Mouse (Mus musculus) cerebellum, adult 2 months (tissue): ENCODE measurements around the gene H60b. TPM values are rescaled to one million over a fixed set of nuclear protein-coding genes. Genes with fewer than 3 reads are reported as not detected.

ENCODE experiments used
- DNase-seq, 2 experiments: peaks; one replicate each; pipeline ENCODE4 v3.0.0; 2021
- H3K27ac ChIP-seq: fragments of 200-500 bp; 2 replicates; pipeline ENCODE4 v1.5.1; 2012; ENCODE audit warnings: low read length, control low read depth, inconsistent platforms; ENCODE audit not compliant: insufficient read depth
- H3K27me3 ChIP-seq: fragments of 200-500 bp; 2 replicates; pipeline ENCODE4 v1.6.1; 2012; ENCODE audit warnings: inconsistent platforms, mild to moderate bottlenecking, low read length, moderate library complexity; ENCODE audit not compliant: control insufficient read depth, insufficient read depth
- H3K4me1 ChIP-seq: fragments of 200-500 bp; 2 replicates; pipeline ENCODE4 v1.6.1; 2011; ENCODE audit warnings: low read length; ENCODE audit not compliant: control insufficient read depth, insufficient read depth
- H3K4me3 ChIP-seq: fragments of 200-500 bp; replicated peaks from 2 replicates; pipeline ENCODE3; 2011; ENCODE audit warnings: mild to moderate bottlenecking, low read depth, low read length, control low read depth; ENCODE audit not compliant: insufficient read depth
- CTCF ChIP-seq: fragments of 200-500 bp; IDR thresholded peaks from 2 replicates; pipeline ENCODE4 v1.5.1; 2011; ENCODE audit warnings: low read depth, mild to moderate bottlenecking, control low read depth, low read length, moderate library complexity, borderline replicate concordance; ENCODE audit not compliant: insufficient read depth
- POLR2A ChIP-seq: fragments of 200-500 bp; IDR thresholded peaks from 2 replicates; pipeline ENCODE4 v1.6.1; 2011; ENCODE audit warnings: low read length, control low read depth, borderline replicate concordance; ENCODE audit not compliant: insufficient read depth
- WGBS: fragments of 180-500 bp; shearing (Covaris S2); methylation state at CpG from one replicate; pipeline ENCODE4 v1.1.7; 2018; 5-methylcytosine and 5-hydroxymethylcytosine counted together
- polyA plus RNA-seq: library from polyadenylated mRNA; depleted of rRNA; stranded (reverse); fragments of >200 nt; gene quantifications from 2 replicates; pipeline ENCODE4 v1.2.3, GENCODE M21; 2012; rRNA removed

The H60b gene
- polyA plus RNA-seq, 1 experiment = 0.38 TPM

GRCm38 (mm10) chr10:22299324-22299723 is 140.9 kb downstream of the H60b start:
- H3K4me3 ChIP-seq = no peak overlapping the region
- no peak overlapping the region for H3K27ac ChIP-seq
- no peak for DNase-seq
- H3K27me3 ChIP-seq = no peaks in the 10 kb centered on the region
- 94% methylated on average over 2 of the region's 2 CpGs for WGBS
- no peak for TF ChIP-seq CTCF
- TF ChIP-seq POLR2A = no peak
- no peaks in the 10 kb centered on the region for H3K4me1 ChIP-seq

GRCm38 (mm10) chr10:22301641-22302040 is 143.3 kb downstream of the H60b start:
- Histone ChIP-seq H3K4me1 (no peaks in the 10 kb centered on the region), H3K27me3 (no peaks in the 10 kb centered on the region), H3K4me3 (no peak overlapping the region), H3K27ac (no peak overlapping the region)
- TF ChIP-seq POLR2A = no peak
- no peak for TF ChIP-seq CTCF
- DNase-seq = no peak
- 94% methylated on average over 1 of the region's 1 CpGs for WGBS

GRCm38 (mm10) chr10:22302344-22303057 is 144.1 kb downstream of the H60b start:
- no peak for TF ChIP-seq CTCF
- no peak for TF ChIP-seq POLR2A
- WGBS = 78% methylated on average over 5 of the region's 5 CpGs
- no peaks in the 10 kb centered on the region for H3K4me1 ChIP-seq
- no peak for DNase-seq
- H3K27ac ChIP-seq = no peak overlapping the region
- no peaks in the 10 kb centered on the region for H3K27me3 ChIP-seq
- no peak overlapping the region for H3K4me3 ChIP-seq

DNA sequence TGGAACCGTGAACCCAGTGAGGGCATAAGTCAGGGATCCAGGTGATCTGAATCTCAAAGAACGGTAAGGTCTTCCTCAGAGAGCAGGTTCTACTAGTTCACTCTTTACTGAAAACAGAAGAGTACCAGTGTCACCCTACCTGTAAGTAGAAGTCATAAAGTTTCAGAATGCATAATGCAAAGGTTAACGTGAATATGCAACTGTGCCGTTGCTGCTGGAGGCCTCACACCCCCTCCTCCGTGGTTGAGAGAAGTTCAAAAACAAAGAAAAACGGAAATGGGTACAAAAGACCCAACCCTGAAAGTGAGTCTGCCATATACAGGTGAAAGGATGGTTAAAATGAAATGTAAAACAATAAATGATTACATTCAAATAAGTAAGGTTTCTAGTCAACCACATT is 145.3 kb downstream of the H60b start:
- no peaks in the 10 kb centered on the region for H3K4me1 ChIP-seq
- no peak for DNase-seq
- H3K27me3 ChIP-seq = no peaks in the 10 kb centered on the region
- H3K4me3 ChIP-seq = no peak overlapping the region
- H3K27ac ChIP-seq = no peak overlapping the region
- WGBS = 88% methylated on average over 6 of the region's 6 CpGs
- no peak for TF ChIP-seq CTCF
- TF ChIP-seq POLR2A = no peak

DNA sequence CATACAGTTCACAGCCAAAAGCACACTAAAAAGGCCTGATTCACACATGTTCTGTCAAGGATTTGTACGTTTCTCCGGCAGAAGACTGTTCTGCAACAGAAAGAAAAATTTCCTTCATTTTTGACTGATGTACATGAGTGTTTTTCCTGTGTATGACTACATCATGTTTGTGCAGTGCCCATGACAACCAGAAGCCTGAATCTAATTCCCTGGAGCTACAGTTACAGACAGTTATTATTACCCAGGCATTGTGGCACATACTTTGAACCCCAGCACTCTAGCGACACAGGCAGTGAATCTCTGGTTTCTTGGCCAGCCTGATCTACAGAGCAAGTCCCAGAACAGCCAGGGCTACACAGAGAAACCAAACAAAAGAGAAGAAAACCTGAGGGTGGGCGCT is 147.4 kb downstream of the H60b start:
- no peak for DNase-seq
- WGBS = 68% methylated on average over 4 of the region's 4 CpGs
- H3K4me3 ChIP-seq = no peak overlapping the region
- no peak overlapping the region for H3K27ac ChIP-seq
- no peaks in the 10 kb centered on the region for H3K4me1 ChIP-seq
- TF ChIP-seq CTCF (no peak), POLR2A (no peak)
- H3K27me3 ChIP-seq = no peaks in the 10 kb centered on the region

- TF ChIP-seq CTCF (no peak), POLR2A (no peak)
- WGBS = 58% methylated on average over 4 of the region's 4 CpGs
- no peaks in the 10 kb centered on the region for H3K27me3 ChIP-seq
- H3K27ac ChIP-seq = no peak overlapping the region
- H3K4me3 ChIP-seq = no peak overlapping the region
- no peak for DNase-seq
- H3K4me1 ChIP-seq = no peaks in the 10 kb centered on the region
Measured at GRCm38 (mm10) chr10:22306452-22306851, 148.1 kb downstream of the H60b start.

- Histone ChIP-seq H3K4me3 (no peak overlapping the region), H3K27ac (no peak overlapping the region), H3K27me3 (no peaks in the 10 kb centered on the region), H3K4me1 (no peaks in the 10 kb centered on the region)
- no peak for DNase-seq
- TF ChIP-seq POLR2A (no peak), CTCF (no peak)
- 78% methylated on average over 1 of the region's 1 CpGs for WGBS
Measured at GRCm38 (mm10) chr10:22308221-22308620, 149.8 kb downstream of the H60b start.

DNA sequence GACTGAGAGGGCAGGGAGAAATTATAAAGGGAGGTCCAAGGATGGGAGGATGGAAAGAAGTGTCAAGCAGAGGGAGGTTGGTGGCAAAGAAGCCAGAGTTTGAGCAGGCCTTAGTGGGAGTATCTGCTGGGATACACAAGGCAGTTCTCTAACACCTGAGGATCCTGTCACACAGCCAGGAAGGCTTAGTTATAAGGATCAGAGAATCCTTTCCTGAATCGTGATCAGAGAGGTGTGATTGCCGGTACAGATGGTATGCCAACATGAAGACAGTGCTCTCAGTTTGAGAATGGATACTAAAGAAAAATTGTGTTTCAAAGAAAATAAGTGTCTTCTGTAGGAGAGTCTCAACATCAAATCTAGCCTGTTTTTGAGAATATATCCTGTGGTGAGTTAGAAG is 164.5 kb downstream of the H60b start:
- Histone ChIP-seq H3K27ac (no peak overlapping the region), H3K4me1 (no peaks in the 10 kb centered on the region), H3K27me3 (no peaks in the 10 kb centered on the region), H3K4me3 (no peak overlapping the region)
- TF ChIP-seq POLR2A (no peak), CTCF (no peak)
- 79% methylated on average over 2 of the region's 2 CpGs for WGBS
- no peak for DNase-seq

Other genes with a start within 250 kb of the H60b start
- not detected in 2 replicates for gene 4930444G20Rik, start 90.5 kb upstream of the H60b start, polyA plus RNA-seq
- 0.13 and 0.16 TPM in 2 replicates for gene E030030I06Rik, start 9.3 kb upstream of the H60b start, polyA plus RNA-seq
- gene Raet1e, start within 50 bp of the H60b start, polyA plus RNA-seq = not detected in 2 replicates
- gene Raet1d, start 202.0 kb downstream of the H60b start, polyA plus RNA-seq = not detected in 2 replicates